Mouse (Mus musculus) T-helper 17 cell (primary cell): ENCODE results near the gene Nek6.

ENCODE experiments used
- in situ Hi-C, 2 experiments: fragments of 300-600 bp; cut with MboI, MseI; formaldehyde crosslinking; loops; 1 replicate in 1 of 2; 2 replicates in 1 of 2; pipeline ENCODE4 v1.15.1; 2025; ENCODE audit warnings: high pct_unique_total_duplicates in 2 of 2

The Nek6 gene

DNA sequence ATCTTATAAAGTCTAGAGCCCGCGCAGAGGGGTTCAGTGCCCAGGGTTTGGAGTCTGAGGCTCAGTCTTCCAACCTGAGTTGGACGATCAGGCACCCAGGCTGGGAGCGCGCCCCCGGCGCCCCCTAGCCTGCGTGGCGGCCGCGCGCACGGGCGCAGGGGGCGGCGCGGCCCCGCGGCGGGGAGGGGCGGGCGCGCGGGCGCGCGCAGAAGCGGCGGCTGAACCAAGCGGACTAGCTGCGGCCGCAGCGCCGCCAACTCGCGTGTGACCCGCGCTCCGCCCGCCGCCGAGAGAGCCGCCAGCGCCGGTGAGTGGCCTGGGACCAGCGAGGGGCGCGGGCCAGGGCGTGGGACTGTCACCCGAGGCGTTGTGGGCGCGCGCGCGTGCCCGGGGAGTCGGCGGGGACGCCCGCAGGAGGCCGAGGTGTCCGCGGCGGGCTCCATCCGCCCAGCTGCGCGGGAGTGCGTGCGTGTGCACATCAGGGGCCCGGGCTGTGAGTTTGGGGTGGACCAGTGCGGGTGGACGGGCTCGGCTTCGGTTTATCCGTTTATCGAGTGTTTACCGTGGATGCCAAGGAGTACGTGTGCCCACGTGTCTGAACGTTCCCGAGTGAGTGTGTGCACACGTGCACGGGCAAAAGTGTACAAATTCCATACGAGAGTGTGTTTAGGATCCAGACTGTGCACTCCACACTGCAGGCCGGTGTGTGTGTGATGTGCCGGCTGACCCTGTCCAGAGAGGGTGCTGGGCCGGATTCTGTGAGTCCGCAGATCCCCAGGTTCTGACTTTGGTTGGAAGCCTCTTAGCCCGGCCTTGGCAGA is at the start of gene Nek6:
Nek6 (plus strand) TSS at position 157 of the 821 bp plus-strand sequence.
- in situ Hi-C loops, result no loop called here

DNA sequence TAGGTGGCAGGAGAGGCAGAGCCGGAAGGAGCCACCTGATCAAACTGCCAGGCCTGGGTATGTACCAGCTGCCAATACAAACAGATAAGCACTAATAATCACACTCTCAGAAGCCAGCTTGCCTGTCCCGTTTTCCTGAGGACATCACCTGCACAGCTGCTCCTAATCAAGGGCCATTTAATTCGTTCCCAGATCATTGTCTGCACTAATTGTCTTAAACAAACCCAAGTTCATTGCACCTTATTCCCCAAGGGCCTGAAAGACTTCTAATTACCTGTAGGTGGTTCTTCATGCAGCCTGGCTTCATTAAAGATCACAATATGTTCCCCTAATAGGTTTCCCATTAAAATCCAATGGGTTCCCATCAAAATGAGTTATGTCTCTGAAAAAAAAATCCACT is 49.1 kb upstream of the Nek6 start:
- in situ Hi-C loops, result no loop called here

DNA sequence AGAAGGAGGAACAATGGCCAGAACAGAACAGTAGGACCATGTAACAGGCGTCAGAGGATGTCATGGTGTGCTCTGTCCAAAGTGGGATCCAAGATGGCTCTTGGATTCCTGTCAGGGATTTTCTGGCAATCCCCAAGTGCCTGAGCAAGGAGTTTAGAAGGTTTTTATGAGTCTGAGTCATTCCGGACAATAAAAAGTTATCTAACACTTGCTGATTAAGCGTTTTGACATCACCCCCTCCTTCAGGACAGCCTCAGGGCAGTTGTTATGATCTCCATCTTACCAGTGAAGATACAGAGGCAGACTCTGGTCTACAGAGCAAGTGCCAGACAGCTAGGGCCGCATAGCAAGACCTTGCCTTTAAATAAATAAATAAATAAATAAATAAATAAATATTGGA is 42.6 kb upstream of the Nek6 start:
- in situ Hi-C loops, result loop anchor here in 1 of 2 experiments (5.0 kb wide), 1 partner anchor 73 kb away; no protein-coding TSS in a partner anchor

DNA sequence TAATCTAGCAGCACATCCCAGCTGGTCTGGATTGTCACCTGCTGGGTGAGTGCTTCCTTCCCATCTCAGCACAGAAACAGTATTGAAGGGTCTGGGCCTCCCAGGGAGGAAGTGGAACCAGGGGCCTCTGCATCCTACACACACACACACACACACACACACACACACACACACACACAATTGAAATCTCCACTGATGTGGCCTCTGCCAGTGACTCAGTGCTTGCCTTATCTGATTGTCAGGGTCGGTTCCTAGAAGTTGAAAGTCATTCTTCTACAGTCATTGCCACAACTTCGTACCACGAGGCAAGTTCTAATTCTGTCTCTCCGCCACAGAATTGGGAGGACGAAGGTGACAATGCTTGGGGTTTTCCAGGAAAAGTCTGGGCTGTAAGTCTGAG is 39.7 kb upstream of the Nek6 start:
- in situ Hi-C loops, result no loop called here

DNA sequence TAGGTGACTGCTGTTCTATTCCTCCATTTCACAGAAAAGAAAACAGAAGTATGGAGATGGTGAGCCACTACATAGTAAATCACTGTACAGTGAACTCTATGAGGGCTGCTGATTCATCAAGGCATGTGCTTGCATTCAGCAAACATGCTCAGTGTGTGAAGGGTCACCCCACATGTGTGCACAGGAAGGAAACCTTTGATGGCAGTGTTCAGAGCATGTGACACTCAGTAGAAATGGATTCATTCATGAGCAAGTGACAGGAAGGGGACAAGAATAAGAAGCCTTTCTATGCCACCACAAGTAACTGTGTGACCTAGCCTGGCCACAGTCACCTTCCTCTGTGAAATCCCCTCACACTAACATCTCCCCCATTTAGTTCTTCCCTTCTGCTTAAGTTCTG is 38.6 kb upstream of the Nek6 start:
- in situ Hi-C loops, result no loop called here

DNA sequence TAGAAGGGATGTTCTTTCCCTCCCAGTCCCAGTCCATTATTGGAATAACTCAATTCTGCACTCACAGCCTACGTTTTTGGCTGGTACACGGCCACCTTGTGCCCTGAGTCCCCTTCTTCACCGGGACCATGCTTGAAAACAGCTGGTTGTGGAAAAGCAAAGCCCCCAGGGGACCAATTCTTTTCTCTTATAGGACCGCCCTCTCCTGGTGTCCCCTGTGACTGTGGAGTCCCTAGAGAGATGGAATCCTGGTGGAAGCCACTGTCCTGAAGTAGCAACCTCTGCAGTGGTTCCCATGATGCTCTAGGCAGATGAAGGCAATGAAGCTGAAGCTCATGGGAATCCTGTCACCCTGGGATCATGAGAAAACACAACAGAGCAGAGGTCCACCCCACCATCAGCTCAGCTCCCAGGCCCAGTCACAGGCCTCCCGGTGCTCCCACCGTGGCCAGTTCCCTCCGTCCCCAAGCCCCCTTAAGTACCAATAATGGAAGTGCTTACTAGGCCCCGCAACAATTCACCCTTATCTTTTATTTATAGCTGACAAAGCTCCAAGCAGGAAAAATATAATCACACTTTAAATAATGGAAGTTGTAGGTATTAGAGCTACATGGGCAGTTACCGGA is 34.5 kb upstream of the Nek6 start:
- in situ Hi-C loops, result no loop called here

DNA sequence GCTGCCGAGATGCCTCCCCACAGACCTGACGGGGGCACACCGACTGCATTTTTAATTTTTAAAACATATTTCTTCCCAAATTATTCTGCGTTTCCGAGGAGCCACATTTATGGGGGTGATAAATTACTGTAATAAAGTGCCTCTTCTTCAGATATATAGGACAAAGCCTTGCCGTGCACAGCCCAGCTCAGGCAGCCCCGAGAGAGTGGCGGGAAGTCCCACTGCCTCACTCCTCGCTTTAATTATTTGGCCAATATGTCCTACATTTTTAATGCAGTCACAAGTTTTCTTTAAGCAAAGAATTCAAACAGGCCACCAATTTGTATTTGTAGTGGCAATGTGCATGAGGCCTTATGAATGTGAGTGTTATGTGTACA is 34.0 kb upstream of the Nek6 start:
- in situ Hi-C loops, result no loop called here

DNA sequence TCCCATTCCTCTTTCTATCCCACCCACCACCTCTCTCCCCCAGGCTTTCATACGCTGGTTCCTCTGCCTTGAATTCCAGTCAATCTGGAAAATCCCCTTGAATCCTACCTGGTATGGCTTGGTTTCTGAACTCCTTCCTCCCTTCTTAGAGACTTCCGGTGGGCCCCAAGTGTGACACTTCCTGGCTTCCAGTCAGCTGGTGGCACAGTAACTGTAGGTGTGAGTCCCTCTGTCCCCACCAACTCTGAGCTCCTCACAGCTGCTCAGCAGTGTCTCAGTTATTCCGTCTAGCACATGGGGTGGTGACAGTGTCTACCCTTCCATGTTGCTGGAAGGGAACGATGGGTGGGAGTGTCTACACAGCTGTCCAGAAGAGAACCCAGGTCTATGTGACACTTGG is 32.8 kb upstream of the Nek6 start:
- in situ Hi-C loops, result no loop called here

DNA sequence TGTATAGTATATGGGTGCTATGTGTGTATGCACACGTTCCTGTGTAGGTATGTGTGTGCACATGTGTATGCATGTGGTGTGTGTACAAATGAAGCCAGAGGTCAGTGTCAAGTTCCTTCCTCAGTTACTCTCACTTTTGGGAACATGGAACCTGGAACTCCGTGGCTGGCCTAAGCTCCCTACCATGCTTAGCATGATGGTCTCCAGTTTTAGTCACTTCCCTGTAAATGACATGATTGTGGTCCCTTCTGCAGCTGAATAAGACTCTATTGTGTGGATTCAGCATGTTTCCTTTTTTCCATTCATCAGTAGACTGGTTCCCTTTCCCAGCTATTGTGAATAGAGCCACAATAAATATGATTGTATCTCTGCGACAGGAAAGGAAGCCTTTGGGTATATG is 31.9 kb upstream of the Nek6 start:
- in situ Hi-C loops, result no loop called here

DNA sequence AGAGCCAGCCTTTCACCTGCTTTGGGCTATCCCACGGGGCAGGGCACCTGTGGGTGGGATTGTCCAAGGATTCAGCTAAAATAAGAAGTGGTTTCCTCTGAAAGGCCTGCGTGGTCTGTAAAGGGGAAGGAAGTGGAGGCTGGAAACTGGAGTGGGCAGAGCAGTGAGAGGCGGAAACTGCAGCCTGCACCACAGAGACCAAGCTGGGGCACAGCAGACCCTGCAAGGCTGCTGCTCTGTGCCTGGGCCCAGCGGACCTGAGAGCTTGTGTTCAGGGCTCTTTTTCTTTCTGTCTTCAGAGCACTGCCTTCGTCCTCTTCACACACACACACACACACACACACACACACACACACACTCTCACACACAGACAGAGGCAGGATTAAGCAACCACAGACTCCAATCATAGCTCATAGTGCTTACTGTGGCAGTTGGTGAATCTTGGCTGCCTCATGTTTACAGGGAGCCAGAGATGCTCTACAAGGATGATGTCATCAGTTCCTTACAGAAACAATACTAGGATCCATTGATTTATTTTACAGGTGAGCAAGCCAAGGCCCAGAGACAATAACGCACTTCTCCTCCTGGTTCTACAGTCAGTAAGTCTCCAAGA is 30.2 kb upstream of the Nek6 start:
- in situ Hi-C loops, result no loop called here

DNA sequence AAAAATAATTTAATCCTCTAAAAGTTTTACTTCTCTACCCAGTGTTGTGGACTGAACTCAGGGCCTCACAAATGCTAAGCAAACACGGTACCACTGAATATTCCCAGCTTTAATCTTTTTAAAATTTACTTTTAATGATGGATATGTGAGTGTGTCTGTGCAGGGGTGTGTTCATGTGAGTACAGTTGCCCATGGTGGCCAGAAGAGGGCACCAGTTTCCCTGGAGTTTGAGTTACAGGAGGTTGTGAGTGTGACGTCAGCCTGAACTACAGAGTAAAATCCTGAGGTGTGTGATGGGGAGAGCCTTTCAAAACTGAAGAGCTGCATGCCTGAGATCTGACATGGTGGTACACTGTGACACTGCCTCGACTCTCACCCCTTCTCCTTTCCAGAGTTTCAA is 29.3 kb upstream of the Nek6 start:
- in situ Hi-C loops, result no loop called here

DNA sequence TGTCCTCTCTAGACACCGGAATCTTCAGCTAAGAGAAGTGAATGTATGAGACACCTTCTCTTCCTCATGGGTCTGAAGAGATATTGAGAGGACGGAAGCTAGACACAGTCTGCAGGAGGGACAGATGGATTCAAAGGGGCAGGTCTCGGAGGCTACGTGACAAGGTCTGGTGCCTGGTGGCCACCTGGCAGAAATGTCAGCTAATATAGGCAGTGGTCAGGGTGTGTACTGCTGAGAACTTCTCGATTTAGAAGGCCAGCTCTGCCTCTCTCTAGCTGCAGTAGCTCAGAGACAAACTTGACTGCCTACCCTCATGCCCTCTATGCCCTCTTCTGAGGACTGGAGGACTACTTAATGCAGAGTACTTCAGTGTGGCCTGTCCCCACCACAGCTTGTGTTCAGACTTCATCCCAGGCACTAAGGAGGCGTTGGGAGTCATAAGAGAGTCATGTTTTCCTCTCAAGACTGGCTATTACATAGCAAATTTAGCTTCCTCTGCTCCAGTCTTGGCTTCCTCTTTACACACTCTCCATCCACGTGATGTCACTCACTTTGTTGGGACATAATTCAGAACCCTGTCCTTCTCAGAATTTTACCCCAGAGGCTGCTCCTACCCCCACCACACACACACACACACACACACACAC is 28.3 kb upstream of the Nek6 start:
- in situ Hi-C loops, result no loop called here

DNA sequence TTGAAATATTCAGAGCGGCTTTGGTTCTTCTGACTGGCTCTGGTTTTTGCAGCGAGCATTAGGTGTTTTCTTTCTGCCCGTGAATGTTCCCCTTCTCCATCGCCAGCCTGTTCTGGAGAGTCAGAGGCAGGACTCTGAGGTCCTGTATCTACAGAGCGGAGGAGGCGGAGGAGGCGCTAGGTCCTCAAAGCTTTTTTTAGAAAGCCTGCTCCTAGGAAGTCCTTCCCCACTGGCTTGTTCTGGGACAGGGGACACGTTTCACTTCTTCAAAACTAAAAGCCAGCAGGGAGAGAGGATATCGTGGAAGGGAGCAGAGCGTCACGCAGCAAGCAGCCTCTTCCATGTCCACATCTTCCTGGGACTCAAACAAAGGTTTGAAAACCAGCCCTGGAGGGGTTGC is 26.9 kb upstream of the Nek6 start:
- in situ Hi-C loops, result no loop called here

DNA sequence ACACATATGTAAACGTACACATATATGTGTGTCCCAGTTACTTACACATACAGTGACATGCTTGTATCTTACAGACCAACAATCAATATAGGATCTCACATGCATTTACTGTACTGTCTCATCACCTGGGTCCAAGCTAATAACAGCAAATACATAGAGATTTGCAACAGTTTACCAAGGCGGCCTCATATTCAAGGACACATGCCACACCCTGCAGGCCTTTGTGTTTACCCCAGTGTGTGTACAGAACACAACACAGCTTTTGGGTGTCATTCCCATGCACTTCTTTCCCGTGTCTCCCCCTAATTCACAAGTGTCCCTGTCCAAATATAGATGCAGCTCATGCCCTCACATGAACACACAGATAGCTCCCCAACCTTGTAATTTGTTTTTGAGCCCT is 26.0 kb upstream of the Nek6 start:
- in situ Hi-C loops, result no loop called here

DNA sequence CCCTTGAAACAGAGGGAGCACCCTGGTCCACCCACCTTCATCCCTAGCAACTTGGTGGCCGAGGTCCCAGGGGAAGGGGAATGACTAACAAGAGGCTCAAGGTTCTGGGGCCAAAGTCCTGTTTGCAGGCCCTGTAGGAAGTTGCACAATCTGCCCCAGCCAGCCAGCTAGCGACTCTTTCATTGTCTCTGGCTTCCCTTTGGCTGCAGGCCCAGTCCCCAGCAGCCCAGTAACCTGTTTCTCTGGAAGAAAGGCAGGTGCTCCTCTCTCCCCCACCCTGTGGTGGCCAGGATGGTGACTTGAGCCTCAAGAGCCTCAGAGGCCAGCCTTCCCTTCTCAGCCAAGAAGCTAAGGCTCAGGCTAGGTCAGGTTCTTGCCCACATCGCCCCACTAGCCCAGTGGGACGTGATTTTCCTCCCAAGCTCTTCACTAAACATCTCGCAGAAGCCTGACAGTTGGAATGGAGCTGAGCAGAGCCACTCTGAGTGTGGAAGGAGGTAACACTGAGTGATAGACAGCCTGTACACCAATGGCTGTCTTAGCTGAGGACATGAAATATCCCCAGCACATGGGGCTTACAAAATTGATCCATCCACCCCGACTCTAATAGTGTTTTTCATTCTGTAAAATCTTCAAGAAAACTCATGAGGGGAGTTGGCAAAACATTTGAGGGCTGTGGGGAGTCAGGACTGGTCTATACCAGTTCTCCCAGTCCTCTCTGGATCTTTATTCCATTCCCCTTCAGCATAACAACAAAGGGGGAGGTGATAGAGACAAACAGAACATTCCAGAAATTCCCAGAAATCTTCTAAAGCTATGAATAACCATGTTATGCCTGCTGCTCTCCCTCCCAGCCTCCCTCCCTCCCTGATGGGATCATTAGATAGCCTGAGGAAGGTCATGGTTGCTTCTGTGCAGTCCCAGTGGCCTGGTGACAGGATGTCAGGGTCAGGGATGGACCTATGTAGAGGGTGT is 25.2 kb upstream of the Nek6 start:
- in situ Hi-C loops, result no loop called here

DNA sequence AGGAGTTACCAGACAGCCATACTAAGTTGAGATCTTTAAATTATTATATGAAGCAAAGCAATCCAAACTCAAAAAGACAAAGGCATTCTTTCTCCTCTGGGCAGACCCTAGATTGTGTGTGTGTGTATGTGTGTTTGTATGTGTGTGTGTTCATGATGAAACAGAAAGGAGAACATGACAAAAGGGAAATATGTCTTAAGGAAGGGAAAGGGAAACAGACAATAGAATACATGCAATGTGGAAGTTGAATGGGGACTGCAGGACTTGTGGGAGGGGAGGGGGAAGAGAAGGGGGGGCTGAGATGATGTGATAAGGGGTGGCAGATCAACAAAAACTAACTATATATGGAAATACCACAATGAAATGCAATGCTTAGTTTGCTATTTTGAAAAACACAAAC is 13.8 kb upstream of the Nek6 start:
- in situ Hi-C loops, result no loop called here

DNA sequence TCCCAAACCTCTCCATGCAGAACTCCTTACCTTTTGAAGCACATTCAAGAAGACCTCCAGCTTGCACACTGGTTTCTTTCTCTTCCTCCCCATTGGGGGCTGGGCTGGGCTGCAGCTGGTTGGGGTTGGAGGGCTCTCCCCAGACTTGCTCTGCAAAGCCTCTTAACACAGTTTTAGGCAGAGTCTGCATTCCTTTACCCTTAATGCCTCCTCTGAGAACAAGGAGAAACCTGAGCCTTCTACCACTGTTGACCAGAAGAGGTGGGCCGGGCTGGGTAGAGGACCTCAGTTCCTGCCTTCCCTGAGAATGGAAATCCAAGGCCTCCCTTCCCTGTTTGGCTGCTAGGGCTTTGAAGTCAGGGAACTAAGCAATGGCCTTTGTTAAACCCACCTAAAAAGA is 9.8 kb upstream of the Nek6 start:
- in situ Hi-C loops, result no loop called here

DNA sequence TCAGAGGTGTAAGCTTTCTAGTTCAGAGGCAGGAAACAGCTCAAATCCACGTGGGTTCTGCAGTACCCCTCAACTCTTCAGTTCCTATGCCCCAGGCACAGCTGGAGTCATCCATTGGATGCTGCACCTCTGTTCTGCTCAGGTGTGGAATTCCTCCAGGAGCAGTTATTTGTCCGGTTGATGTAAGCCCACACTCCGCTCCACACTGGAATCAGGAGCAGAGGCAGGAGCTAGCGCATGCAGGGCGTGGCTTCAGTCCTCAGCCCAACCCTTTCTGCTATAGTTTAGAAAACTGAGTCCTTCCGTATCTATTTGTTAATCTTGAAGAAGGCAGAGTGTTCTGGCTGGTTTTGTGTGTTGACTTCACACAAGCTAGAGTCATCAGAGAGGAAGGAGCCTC is 9.3 kb upstream of the Nek6 start:
- in situ Hi-C loops, result no loop called here

DNA sequence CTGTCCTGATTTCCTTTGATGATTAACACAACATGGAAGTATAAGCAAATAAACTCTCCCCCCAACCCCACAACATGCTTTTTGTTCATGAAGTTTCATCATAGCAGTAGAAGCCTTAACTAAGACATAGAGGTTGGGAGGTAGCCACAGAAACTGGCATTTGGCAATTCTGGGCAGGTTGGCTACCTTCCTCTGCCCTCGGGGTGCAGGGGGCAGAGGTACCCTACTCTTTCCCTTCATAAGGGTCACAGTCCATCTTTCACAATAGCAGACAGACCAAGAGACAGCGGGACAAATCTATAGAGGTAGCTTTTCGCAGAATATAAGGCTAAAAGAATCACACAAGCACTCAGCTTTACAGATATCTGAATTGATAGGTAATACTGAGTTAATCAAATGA is 8.7 kb upstream of the Nek6 start:
- in situ Hi-C loops, result no loop called here

DNA sequence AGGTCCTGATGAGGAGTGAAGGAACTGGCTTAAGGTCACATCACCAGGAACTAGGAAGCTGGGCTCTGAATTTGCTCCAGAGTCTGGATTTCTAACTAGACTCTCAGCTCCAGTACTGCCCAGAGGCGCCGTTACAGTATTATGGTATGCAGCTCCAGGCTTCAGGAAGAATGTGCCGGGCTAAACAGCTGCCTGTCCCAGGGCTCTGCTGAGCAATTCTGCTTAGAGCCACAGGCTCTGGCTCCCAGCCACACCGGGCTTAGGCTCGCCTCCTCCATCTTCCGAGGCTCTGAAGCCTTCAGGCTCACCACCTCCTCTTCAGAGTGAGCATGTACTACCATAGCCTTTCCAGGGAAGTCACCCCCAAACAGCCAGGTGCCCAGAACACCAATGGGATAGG is 7.1 kb upstream of the Nek6 start:
- in situ Hi-C loops, result no loop called here

DNA sequence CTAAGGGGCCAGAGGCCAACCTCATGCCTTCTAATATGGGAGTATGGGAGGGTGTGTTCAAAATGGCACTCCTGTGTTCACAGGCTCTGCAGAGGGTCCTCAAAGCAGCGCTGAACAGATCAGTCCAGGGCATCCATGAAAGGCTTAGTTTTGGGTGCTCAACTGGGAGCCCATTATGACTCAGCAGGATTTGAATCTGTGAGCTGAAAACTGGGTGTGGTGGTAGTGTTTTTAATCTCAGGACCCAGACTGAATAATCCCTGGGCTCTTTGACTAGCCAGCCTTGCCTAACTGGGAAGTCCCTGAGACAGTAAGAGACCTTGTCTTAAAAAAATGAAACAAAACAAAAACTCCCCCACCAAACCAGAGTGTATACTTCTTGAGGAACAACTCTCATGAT is 4.3 kb upstream of the Nek6 start:
- in situ Hi-C loops, result no loop called here
